Mouse (Mus musculus) mouse trophoblast stem cell (cell line): ENCODE data around the gene Ikzf4.
"Not testable (repeated sequence)": the region's sequence is repeated elsewhere in the genome, so short reads cannot be mapped to it uniquely, and the experiment has no call there.

ENCODE experiments used
- in situ Hi-C, 2 experiments: fragments of 300-500 bp; cut with MseI, MboI; formaldehyde crosslinking; loops; 2 replicates in 1 of 2; 3 replicates in 1 of 2; pipeline ENCODE4 v1.15.1; 2025

Gene Ikzf4

DNA sequence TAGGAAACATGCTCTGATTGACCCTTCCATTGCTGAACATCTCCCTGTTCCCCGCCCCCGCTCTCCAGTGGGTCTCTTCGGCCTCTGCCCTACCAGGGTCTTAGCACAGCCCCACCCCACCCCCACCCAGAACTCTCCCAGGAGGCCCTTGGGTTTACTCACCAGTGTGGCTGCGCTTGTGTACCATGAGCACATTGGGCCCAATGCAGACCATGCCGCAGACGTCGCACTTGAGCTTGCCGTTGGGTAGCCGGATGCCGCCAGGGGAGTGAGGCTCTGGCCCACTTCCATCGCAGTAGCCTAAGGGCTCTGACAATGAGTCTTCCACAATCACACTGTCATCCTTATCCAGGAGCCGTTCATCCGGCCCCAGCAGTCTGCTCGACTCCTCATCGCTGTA is 4.9 kb downstream of the Ikzf4 start:
- in situ Hi-C loops = no loop called here

GRCm38 (mm10) chr10:128639999-128640398 is 5.8 kb downstream of the Ikzf4 start:
- in situ Hi-C loops = no loop called here

- in situ Hi-C loops = no loop called here
Observed at GRCm38 (mm10) chr10:128637011-128637410, 8.8 kb downstream of the Ikzf4 start.

- in situ Hi-C loops = no loop called here
Observed at GRCm38 (mm10) chr10:128636561-128636960, 9.2 kb downstream of the Ikzf4 start.

DNA sequence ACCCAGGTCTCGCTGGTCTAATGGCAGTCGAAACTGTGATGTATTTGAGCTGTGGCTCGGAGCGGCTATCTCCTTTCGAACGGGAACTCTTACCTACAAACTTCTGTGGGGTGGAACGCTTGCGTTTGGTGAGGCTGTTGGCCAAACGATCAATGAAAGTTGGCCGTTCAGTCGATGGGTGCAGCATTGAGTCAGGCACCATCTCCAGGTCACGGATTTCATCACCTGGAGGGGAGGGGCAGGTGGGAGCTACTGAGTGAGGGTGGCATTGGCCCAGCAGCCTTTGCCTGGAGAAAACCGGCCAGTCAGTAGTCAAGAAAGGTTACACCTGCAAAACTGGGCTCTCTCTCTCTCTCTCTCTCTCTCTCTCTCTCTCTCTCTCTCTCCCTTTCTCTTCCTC is 10.1 kb downstream of the Ikzf4 start:
- in situ Hi-C loops = no loop called here

- in situ Hi-C loops = no loop called here
Observed at GRCm38 (mm10) chr10:128631571-128631970, 14.2 kb downstream of the Ikzf4 start.

DNA sequence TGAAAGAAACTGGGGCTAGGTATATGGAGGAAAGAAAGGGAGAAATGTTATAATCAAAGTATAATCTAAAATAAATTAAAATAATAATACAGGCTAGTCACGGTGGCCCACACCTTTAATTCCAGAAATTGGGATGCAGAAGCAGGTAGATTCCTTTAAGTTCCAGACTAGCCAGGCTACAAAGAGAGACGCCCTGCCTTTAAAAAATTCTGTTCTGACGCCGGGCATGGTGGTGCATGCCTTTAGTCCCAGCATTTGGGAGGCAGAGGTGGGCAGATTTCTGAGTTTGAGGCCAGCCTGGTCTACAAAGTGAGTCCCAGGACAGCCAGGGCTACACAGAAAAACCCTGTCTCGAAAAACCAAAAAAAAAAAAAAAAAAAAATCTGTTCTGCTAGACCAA is 15.5 kb downstream of the Ikzf4 start:
- in situ Hi-C loops = not testable (repeated sequence)

DNA sequence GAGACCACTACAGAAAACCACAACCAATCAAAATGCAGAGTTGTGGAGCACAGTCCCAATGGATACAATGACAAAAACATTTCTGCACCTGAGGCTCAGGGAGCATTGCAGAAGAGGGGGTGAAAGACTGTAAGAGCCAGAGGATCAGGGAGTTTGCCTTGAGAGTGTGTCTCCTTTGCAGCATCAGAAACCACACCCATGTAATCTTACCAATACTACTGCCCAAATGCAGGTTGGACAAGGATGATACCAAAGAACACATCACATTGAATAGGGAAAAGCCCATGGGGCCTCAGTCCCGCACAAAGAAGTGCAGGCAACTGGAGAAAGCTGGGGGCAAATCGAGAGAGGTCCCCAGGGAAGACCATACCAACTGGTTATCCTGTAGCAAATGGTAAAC is 16.0 kb downstream of the Ikzf4 start:
- in situ Hi-C loops = loop anchor here in 1 of 2 experiments (10.0 kb wide), 1 partner anchor 45 kb away; the partner anchor contains the start of gene Suox

- in situ Hi-C loops = loop anchor here in 1 of 2 experiments (10.0 kb wide), 1 partner anchor 47 kb away; the partner anchor contains the start of gene Suox
Observed at GRCm38 (mm10) chr10:128627398-128628317, 18.1 kb downstream of the Ikzf4 start.

GRCm38 (mm10) chr10:128626311-128627310 is 19.2 kb downstream of the Ikzf4 start, which contains the start of gene Rps26:
Rps26 (minus strand) TSS chr10:128626747.
- in situ Hi-C loops = loop anchor here in 1 of 2 experiments (10.0 kb wide), 1 partner anchor 48 kb away; the partner anchor contains the start of gene Suox

- in situ Hi-C loops = loop anchor here in 1 of 2 experiments (10.0 kb wide), 1 partner anchor 49 kb away; the partner anchor contains the start of gene Suox
Observed at GRCm38 (mm10) chr10:128625287-128625894, 20.4 kb downstream of the Ikzf4 start.

- in situ Hi-C loops = loop anchor here (5.0 to 10.0 kb wide), 2 partner anchors 52 to 1306 kb away; partner anchors contain the start of gene Suox (in 1 of the 2)
Observed at GRCm38 (mm10) chr10:128623106-128623613, 22.6 kb downstream of the Ikzf4 start.

GRCm38 (mm10) chr10:128622702-128623101 is 23.1 kb downstream of the Ikzf4 start:
- in situ Hi-C loops = loop anchor here (5.0 to 10.0 kb wide), 2 partner anchors 52 to 1305 kb away; partner anchors contain the start of gene Suox (in 1 of the 2)

- in situ Hi-C loops = loop anchor here (5.0 to 10.0 kb wide), 2 partner anchors 53 to 1305 kb away; partner anchors contain the start of gene Suox (in 1 of the 2)
Observed at GRCm38 (mm10) chr10:128621986-128622520, 23.7 kb downstream of the Ikzf4 start.

DNA sequence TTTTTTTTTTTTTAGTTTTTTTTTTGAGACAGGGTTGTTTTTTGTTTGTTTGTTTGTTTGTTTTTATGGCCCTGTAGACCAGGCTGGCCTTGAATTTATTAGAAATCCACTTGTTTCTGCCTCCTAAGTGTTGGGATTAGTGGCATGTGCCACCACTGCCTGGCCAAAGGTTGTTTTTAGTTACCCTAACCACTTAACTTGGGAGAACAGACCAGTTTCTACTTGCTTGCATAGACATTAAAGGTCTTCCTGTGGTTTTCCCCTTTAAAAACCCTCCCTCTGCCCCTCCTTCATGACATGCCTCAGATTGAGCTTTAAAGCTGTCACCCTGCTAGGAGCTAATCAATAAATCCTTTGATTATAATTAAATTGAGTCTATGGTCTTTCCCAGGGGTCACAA is 25.6 kb downstream of the Ikzf4 start:
- in situ Hi-C loops = loop anchor here (5.0 to 10.0 kb wide), 2 partner anchors 55 to 1303 kb away; partner anchors contain the start of gene Suox (in 1 of the 2)

GRCm38 (mm10) chr10:128619148-128619547 is 26.6 kb downstream of the Ikzf4 start:
- in situ Hi-C loops = not testable (repeated sequence)

DNA sequence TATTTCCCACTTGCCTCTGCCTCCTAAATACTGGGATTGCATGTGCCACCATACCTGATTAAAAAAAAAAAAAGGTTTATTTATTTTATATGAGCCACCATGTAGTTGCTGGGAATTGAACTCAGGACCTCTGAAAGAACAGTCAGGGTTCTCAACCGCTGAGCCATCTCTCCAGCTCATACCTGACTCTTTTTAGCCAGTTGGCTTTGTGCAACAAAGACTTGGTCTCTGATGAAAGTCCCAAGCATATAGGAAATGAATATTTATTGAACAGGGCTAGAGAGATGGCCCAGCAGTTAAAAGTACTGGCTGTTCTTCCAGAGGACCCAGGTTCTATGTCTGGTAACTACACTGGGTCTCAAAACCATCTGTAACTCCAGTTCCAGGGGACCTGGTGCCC is 27.2 kb downstream of the Ikzf4 start:
- in situ Hi-C loops = no loop called here

DNA sequence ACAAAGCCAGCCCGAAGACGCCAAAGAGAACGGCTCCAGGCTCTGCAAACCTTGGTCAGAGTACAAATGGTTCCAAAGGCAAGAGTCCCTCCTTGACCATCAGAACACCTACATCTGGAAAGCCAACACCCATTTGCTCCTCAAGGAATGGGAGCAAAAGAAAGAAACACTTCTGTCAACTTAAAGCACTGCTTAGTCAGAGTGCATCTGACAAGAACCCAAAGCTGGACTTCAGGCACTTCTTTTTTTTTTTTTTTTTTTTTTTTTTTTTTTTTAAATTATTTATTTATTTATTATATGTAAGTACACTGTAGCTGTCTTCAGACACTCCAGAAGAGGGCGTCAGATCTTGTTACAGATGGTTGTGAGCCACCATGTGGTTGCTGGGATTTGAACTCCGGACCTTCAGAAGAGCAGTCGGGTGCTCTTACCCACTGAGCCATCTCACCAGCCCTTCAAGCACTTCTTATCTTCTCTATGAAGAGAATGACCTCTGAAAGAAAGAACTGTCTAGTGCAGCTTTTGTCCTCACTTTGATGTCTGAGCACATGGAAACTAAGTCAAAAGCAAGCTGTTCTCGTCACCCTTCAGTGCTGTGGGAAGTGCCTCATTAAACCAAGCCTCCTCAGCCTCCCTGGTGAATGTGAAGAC is 29.9 kb downstream of the Ikzf4 start:
- in situ Hi-C loops = not testable (repeated sequence)

DNA sequence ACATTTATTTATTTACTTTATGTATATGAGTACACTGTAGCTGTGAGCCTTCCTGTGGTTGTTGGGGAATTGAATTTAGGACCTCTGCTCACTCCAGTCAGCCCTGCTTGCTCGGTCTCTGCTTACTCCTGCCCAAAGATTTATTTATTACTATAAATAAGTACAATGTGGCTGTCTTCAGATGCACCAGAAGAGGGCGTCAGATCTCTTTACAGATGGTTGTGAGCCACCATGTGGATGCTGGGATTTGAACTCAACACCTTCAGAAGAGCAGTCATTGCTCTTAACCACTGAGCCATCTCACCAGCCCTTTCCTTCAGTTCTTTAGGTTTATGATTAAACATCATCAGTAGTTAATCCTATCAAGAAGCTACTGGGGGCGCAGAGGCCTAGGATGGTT is 30.9 kb downstream of the Ikzf4 start:
- in situ Hi-C loops = no loop called here

DNA sequence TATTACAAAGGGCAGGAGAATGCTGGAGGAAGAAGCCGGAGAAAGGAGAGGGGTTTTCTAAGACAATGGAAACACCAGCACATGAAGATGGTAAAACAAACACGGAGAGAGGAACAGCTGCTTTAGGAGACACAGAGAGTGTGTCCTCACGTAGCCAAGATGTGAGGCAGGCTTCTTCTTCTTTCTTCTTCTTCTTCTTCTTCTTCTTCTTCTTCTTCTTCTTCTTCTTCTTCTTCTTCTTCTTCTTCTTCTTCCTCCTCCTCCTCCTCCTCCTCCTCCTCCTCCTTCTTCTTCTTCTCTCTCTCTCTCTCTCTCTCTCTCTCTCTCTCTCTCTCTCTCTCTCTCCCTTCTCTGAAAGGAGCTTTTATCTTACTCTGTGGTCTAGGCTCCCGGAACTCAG is 32.0 kb downstream of the Ikzf4 start:
- in situ Hi-C loops = not testable (repeated sequence)
